Mouse (Mus musculus): ENCODE measurements around the gene Cox19. TPM values are rescaled to one million over a fixed set of nuclear protein-coding genes. Genes with fewer than 3 reads are reported as not detected.
A peak's percentile ranks its signal among the peaks of the same experiment; 100 is the strongest.

The Cox19 gene
- polyA plus RNA-seq, 1 experiment: 90.2 TPM

DNA sequence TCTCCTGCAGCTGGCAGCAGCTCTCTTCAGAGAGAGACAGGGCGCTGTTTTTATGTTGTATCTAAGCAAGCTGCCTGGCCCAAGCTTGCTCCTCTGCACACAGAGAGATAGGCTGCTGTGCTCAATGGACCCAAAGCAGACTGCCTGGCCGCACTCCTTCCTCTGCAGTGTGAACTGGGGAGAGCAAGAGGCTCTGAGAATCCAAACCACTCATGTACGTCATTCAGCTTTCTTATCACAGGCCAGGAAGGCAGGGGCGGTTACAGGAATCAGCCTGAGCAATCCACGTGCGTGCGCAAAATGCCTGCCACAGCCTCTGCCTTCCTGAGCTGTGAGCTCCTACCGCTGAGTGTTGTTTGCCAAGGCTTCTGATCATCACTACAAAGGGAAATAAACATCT lies 31.5 kb upstream of the Cox19 start:
- Histone ChIP-seq H3K4me1 (ENCODE audit: control insufficient read depth, insufficient read depth, low read length) (peaks cover 7% of the 10 kb centered on the region), H3K27ac (ENCODE audit: insufficient read depth, low read length) (peak overlapping the region; percentile 56), H3K4me3 (ENCODE audit: insufficient read depth, low read length) (0 out of 2 replicates have a peak overlapping the region, but pooled peaks have one; percentile 94)
- TF ChIP-seq POLR2A (IDR thresholded peaks at IDR 0.05; ENCODE audit: extremely low read depth, insufficient read depth, low read length) (peak; percentile 70), CTCF (IDR thresholded peaks at IDR 0.05; ENCODE audit: extremely low read depth, insufficient read depth, low read length) (no peak)

DNA sequence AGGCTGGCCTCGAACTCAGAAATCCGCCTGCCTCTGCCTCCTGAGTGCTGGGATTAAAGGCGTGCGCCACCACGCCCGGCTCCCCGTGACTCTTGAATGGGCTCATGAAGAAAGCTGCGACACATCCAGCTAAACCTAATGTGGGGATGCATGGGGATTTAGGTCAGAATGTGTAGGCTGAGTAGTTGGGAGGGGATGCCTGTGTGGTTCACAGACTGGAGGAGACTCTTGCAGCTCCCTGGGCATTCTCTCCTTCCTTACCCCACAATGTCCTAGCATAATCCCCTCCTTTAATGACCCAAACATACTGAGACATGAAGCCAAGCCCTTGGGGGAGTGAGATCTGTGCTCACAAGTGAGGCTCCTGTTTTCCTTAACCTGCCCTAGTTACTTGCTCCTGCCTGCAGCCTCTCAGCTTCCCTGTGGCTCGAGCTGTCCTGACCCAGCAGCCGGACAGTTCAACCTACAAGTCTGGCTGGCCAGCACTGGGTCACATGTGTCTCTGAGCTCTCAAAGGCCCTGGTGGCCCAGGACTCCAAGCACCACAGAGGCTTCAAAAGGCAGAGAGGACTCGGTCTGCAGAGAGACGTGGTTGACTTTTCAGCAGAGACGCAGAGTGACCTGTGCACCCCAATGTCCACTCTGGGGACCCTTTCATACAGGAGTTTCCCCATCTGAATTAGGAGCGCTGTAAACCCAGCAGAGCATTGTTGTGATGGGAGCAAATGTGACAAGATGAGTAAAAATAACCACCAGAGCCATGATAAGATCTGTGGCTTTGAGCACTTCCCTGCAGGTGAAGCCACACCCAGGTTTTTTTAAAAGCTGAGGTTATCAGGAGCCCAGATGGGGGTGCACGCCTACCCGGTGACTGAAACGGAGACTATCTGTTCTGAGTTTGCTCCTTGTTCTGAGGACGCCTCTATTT lies 30.6 kb upstream of the Cox19 start:
- Histone ChIP-seq H3K4me3 (ENCODE audit: insufficient read depth, low read length) (peak overlapping the region; percentile 94), H3K27ac (ENCODE audit: insufficient read depth, low read length) (peak overlapping the region; percentile 81), H3K4me1 (ENCODE audit: control insufficient read depth, insufficient read depth, low read length) (peaks cover 8% of the 10 kb centered on the region)
- no peak for TF ChIP-seq POLR2A (IDR thresholded peaks at IDR 0.05; ENCODE audit: extremely low read depth, insufficient read depth, low read length)
- no peak for TF ChIP-seq CTCF (IDR thresholded peaks at IDR 0.05; ENCODE audit: extremely low read depth, insufficient read depth, low read length)

DNA sequence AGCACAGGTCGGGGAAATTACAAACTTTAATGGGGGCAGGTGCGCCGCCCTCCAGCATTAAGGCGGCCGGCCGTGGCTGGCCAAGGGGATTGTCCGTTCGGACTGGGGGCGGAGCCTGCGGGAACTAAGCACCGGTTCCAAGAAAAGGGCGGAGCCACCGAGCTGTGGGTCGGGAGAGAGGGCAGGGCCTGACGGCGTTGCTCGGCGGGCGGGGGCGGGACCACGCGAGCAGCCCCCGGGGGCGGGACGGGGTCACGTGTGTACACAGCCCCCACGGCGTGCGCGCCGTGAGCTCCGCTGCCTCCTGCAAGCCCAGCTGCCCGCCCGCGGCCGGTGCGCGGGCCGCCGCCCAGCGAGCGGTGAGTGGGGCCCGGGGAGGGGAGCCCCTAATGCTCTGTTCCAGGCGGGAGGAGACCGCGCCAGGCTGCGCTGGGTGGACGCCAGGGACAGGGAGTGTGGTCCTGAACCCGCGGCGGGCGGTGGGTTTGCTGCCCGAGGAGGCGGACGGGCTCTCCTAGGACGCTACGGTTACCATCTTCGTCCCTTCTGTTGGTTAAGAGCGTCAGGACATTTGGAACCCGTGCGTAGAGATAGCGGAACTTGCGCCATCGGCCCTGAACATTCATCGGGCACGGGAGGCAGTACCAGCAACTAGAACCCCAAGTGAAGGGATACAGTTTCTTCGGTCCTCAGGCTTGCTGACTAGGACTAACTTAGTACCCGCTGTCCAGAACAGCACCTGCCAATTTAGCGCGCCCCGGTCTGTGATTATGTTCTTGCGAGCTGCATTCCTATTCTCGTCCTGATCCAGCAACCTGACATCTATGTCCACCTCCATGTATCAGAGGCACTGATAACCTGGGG lies 29.4 kb upstream of the Cox19 start:
- Histone ChIP-seq H3K4me3 (ENCODE audit: insufficient read depth, low read length) (peak overlapping the region; percentile 94), H3K27ac (ENCODE audit: insufficient read depth, low read length) (peak overlapping the region; percentile 96), H3K4me1 (ENCODE audit: control insufficient read depth, insufficient read depth, low read length) (peaks cover 8% of the 10 kb centered on the region)
- 0 out of 2 replicates have a peak, but pooled peaks have one; percentile 23 for TF ChIP-seq POLR2A (IDR thresholded peaks at IDR 0.05; ENCODE audit: extremely low read depth, insufficient read depth, low read length)
- TF ChIP-seq CTCF (IDR thresholded peaks at IDR 0.05; ENCODE audit: extremely low read depth, insufficient read depth, low read length): no peak

DNA sequence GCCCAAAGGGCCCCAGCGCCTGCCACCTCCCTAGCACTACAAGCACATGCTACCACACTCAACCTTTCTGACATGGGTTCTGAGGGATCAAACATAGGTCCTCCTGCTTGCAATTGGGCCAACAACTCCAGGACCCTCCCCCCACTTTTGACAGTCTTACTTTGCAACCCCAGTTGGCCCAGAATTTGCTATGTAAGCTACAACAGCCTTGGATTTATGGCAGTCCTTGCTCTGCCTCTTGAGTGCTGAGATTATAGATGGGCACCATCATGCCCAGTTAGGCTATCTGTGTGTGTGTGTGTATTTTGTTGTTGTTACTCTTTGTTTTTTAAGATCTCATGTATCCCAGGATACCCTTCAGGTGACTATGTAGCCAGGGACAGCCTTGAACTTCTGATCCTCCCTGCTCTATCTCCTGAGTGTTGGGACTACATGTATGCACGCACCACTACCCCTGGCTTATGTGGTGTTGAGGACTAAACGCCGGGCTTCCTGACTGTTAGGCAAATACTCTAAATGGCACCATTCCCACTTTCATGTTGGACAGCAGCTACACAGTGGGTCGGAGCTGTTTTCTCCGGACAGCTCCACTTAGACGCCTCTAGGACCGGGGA lies 28.7 kb upstream of the Cox19 start:
- Histone ChIP-seq H3K4me3 (ENCODE audit: insufficient read depth, low read length) (peak overlapping the region; percentile 94), H3K27ac (ENCODE audit: insufficient read depth, low read length) (peak overlapping the region; percentile 12), H3K4me1 (ENCODE audit: control insufficient read depth, insufficient read depth, low read length) (peaks cover 8% of the 10 kb centered on the region)
- TF ChIP-seq POLR2A (IDR thresholded peaks at IDR 0.05; ENCODE audit: extremely low read depth, insufficient read depth, low read length): no peak

DNA sequence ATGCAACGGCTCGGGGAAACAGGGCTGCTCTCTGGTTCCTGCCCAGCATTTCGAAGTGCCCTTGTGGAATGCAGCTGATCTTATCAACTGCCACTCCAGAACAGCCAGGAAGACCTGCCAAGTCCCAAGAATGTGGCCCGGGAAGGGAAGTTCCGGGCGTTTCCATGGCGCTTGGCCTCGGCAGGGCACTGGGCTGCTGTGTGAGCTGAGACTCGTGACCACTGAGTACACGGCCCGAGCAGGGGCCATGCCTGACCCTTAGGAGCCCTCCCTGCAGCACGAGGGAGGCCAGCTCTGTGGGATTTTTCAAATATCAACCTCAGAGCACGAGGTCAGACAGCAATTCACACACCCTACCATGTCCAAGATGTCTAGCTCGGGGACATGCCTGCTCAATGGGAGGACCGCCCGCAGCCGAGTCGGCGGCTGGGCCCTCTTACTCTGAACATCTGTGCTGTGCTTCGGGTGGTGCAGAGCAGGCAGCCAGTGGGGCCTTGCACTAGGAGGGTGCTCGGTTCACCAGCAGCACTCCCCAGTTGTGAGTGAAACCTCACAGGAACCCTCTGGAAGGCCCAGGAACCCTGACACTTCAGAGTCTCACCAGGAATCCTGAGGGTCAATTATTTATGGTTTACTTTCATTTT lies 27.9 kb upstream of the Cox19 start:
- Histone ChIP-seq H3K4me3 (ENCODE audit: insufficient read depth, low read length) (no peak overlapping the region), H3K4me1 (ENCODE audit: control insufficient read depth, insufficient read depth, low read length) (peaks cover 7% of the 10 kb centered on the region), H3K27ac (ENCODE audit: insufficient read depth, low read length) (0 out of 2 replicates have a peak overlapping the region, but pooled peaks have one; percentile 29)
- TF ChIP-seq CTCF (IDR thresholded peaks at IDR 0.05; ENCODE audit: extremely low read depth, insufficient read depth, low read length) (no peak), POLR2A (IDR thresholded peaks at IDR 0.05; ENCODE audit: extremely low read depth, insufficient read depth, low read length) (no peak)

DNA sequence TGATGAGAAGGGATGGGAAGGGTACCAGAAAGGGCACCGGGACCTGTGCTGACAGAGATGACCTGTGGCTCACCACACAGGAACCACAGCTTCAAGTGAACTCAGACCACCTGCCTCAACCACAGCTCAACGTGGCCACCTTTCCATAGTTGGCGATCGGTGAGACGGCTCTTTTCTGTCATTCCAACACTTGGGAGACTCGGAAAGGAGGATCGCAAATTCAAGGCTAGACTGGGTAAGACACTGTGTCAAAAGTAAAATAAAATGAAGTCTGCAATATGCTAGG lies 27.0 kb upstream of the Cox19 start:
- TF ChIP-seq CTCF (IDR thresholded peaks at IDR 0.05; ENCODE audit: extremely low read depth, insufficient read depth, low read length) (no peak), POLR2A (IDR thresholded peaks at IDR 0.05; ENCODE audit: extremely low read depth, insufficient read depth, low read length) (no peak)
- H3K4me1 ChIP-seq (ENCODE audit: control insufficient read depth, insufficient read depth, low read length): peaks cover 7% of the 10 kb centered on the region
- no peak overlapping the region for H3K4me3 ChIP-seq (ENCODE audit: insufficient read depth, low read length)
- H3K27ac ChIP-seq (ENCODE audit: insufficient read depth, low read length): no peak overlapping the region; the same call in 1 of the 2 replicates

DNA sequence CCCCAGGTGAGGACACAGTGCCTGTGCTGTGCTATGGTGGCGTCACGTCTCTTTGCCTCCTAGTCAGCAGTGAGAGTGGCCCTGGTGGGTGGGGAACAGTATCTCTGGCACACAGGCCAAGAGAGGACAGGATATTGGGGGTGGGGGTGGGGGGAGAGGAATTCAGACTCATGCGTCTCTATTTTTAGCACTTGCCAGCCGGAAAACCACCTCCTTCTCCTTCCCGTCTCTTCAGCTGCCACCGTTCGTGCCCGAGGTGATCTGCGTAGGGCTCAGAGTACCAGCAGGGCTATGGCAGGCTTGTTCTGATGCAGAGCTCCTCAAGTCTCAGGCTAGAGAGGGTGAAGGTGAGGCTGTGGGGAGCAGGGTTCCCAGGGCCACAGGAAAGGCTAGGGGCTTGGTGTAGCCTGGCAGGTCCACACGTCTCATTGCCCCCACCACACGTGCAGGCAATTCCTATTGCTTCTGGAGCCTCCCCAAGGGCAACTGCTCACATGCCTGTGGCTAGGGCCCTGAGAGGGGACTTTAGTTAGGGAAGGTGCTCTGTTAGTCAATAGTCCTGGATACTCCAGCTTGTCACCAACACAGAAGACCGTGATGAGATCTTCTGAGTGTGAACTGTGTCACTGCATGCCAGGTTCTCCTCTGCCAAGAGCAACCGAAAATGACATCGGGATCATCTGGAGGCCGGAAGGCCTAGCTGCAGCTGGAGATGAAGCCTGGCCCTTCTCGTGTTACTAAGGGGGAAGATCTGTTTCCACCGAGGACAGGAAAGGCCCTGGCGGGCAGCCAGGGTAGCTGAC lies 26.5 kb upstream of the Cox19 start, which contains the start of gene Gpr146:
Gene Gpr146, plus strand, starts transcription at position 230 of the 803 bp plus-strand sequence.
- Histone ChIP-seq H3K4me3 (ENCODE audit: insufficient read depth, low read length) (no peak within 1 kb of the TSS), H3K4me1 (ENCODE audit: control insufficient read depth, insufficient read depth, low read length) (peaks cover 7% of the 10 kb centered on the region), H3K27ac (ENCODE audit: insufficient read depth, low read length) (peak within 1 kb of the TSS; percentile 27; the same call in 1 of the 2 replicates)
- TF ChIP-seq CTCF (IDR thresholded peaks at IDR 0.05; ENCODE audit: extremely low read depth, insufficient read depth, low read length) (no peak), POLR2A (IDR thresholded peaks at IDR 0.05; ENCODE audit: extremely low read depth, insufficient read depth, low read length) (no peak)

DNA sequence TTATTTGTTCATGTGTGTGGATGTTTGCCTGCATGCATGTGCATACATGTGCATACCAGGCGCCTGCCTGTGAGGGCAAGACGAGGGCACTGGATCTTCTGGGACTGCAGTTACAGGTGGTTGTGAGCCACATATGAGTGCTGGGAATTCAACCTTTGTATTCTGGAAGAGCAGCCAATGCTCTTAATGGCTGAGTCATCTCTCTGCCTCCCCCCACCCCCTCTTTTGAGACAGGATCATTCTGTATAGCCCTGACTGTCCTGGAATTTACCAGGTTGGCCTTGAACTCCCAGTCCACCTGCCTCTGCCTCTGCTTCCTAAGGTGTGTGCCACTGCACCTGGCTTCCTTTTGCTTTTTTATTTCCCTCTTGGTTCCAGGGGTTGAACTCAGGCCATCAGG lies 23.6 kb upstream of the Cox19 start:
- H3K4me3 ChIP-seq (ENCODE audit: insufficient read depth, low read length): no peak overlapping the region
- peaks cover 6% of the 10 kb centered on the region for H3K4me1 ChIP-seq (ENCODE audit: control insufficient read depth, insufficient read depth, low read length)
- TF ChIP-seq CTCF (IDR thresholded peaks at IDR 0.05; ENCODE audit: extremely low read depth, insufficient read depth, low read length) (no peak), POLR2A (IDR thresholded peaks at IDR 0.05; ENCODE audit: extremely low read depth, insufficient read depth, low read length) (no peak)
- H3K27ac ChIP-seq (ENCODE audit: insufficient read depth, low read length): no peak overlapping the region
